Mouse (Mus musculus) right cerebral cortex, postnatal 25 days (tissue): ENCODE measurements around the gene Dcdc2b.

Experiments
- DNase-seq: peaks from one replicate; pipeline ENCODE4 v3.0.0; 2022

Dcdc2b gene

DNA sequence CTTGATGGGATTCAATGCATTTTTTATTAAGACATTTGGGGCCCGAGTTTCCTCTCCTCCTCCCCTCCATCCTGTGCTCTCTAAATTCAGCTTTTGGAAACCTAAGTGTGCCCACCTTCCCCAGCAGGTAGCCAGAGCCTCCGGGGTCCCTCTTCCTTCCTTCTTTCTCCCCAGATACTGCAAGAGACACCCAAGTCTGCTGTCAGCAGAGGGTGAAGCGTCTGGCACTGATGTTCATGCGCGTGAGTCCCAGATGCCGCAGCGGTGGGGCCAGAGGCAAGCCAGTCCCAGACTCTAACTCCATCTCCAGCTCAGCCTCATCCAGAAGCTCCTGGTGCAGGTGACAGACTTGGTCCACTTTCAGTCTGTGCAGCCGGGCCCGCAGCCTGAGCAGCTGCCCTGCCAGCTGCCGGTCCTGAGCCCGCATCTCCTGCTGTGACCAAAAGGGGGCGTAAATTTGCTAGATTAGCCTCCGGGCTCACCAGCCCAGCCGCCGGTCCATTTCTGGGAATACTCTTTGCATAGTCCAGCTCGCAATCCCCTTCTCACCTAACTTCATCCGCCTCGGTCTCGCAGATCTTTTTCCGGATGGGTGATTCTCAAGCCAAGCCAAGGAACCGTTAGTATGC is 37.1 kb downstream of the Dcdc2b start:
- DNase-seq = peak; percentile 39

- no peak for DNase-seq
These were observed 38.7 kb downstream of the Dcdc2b start for GRCm38 (mm10) chr4:129575171-129575844.

DNA sequence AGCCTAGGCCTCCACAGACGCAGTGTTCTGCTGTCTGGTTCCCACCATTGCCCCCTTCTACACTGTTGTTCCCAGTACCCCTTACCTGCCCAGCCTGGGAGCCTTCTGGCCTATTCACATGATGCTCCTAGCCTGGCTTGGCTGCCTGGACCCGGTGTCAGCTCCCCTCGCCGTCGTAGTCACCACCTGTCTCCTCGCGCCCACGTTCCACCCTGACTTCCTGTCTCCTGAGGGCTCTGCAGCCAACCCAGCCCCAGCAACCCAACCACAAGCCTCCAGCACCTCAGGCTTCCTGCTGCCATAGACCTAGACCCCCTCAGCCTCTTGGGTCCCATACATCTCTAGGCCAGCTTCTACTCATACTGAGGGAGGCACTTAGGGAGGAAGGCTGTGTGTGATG is 40.6 kb downstream of the Dcdc2b start, which contains the start of gene Lck:
Gene Lck, minus strand, starts transcription at position 212 of the 400 bp plus-strand sequence.
- DNase-seq = no peak

DNA sequence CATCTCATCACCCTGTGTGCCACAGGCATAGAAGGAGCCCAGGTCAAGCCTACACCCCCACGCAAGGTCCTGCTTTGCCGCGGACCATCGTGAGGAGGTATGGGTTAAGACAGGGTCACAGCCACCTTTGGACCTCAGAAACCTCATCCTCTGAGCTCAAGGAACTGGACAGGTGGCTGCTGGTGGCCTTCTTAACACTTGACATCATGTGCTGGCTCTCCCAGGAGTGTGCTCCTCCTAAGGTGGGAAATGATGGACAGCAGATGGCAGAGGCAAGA is 41.0 kb downstream of the Dcdc2b start:
- no peak for DNase-seq

- DNase-seq = no peak
These were observed 41.6 kb downstream of the Dcdc2b start for GRCm38 (mm10) chr4:129572236-129573092.

DNA sequence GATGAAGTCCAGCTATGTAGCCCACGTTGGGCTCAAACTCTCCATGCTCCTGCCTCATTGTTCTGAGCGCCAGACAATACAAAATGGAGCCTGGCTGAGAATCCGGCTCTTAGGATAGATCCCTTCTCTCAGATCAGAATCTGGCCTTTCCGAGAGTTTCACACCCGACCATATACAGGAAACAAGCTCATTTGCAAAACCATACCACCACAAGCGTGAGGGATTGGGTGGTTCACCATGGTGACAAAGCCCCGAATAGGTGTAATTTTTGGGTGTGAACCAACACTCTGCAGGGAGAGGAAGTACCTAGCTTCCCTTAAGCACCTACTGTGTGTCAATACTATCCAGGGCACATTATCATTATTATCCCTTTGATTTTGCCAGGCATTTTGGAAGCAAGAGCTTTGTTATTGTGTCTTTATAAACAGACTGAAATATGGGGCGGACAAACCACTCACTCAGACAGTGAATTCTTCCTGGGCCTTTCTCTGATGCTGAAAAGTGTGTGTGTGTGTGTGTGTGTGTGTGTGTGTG is 42.4 kb downstream of the Dcdc2b start:
- DNase-seq = no peak

GRCm38 (mm10) chr4:129570028-129570427 is 44.0 kb downstream of the Dcdc2b start:
- DNase-seq = no peak

DNA sequence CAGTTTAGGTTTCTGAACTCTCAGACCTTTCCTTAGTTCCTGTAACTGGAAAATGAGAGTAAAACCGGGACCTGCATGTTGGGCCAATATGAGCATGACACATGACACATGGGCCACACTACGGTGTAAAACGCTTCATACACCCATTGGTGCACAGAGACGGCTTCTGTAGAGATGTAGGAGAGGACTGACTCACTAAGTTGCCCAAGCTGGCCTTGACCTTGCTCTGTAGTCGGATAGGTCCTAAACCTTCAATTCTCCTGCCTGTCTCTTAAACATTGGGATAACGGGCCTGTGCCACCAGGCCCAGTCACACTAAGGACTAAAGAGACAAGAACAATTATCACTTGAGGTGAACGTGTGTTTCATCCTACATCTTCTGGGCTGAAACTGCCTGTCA is 45.7 kb downstream of the Dcdc2b start:
- DNase-seq = no peak

DNA sequence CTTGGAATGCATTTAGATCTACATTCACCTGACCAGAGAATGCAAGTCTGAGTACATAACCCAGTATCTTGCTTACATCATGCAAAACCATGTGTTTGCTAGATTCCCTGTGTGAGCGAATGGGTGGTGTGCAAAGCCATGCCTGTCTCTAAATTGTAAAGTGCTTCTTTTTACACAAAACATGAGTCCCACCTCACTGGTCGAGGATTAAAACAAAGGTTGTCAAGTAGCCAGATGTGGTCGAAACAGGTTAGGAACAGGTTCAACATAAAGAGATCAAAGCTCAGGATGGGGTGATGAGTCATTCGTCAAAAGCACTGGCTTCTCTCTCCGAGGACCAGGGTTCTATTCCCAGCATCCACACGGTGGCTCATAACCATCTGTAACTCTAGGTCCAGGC is 48.9 kb downstream of the Dcdc2b start:
- no peak for DNase-seq

DNA sequence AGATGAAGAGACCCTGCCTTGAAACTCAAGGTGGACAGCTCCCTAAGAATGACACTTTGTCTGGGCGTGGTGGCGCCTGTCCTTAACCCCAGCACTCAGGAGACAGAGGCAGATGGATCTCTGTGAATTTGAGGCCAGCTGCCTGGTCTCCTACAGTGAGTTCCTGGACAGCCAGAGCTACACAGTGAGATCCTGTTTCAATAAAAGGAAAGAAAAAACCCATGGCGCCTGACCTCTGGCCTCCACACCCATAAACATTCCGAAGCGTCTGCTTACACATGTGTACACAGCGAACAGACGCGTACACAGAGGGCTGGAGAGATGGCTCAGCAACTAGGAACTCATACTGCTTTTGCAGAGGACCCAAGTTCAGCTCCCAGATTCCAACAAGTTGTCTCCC is 50.3 kb downstream of the Dcdc2b start:
- no peak for DNase-seq

- DNase-seq = no peak
These were observed 52.9 kb downstream of the Dcdc2b start for GRCm38 (mm10) chr4:129561184-129561583.
